Mouse (Mus musculus): ENCODE results near the gene Gm20388. TPM values are rescaled to one million over a fixed set of nuclear protein-coding genes. Genes with fewer than 3 reads are reported as not detected.

Gene Gm20388
- polyA plus RNA-seq, 1 experiment = 49.7 TPM

- TF ChIP-seq CTCF (conservative IDR thresholded peaks at IDR 0.05; ENCODE audit: insufficient read depth, insufficient read length, low read depth, low read length) (no peak), POLR2A (IDR thresholded peaks at IDR 0.05; ENCODE audit: low read depth, low read length) (no peak)
- 91% methylated on average over 9 of the region's 9 CpGs for WGBS
- no peak for DNase-seq
- Histone ChIP-seq H3K4me1 (ENCODE audit: control insufficient read depth, insufficient read depth, low read length) (no peaks in the 10 kb centered on the region), H3K4me3 (ENCODE audit: insufficient read depth, low read depth, low read length) (no peak overlapping the region), H3K27ac (ENCODE audit: insufficient read depth, low read depth, low read length) (no peak overlapping the region), H3K36me3 (ENCODE audit: control insufficient read depth, insufficient read depth, low read length) (no peaks in the 10 kb centered on the region), H3K27me3 (replicated peaks; ENCODE audit: control insufficient read depth, insufficient read depth, low read length) (no peaks in the 10 kb centered on the region)
Measured at GRCm38 (mm10) chr8:120463918-120464584, 553.4 kb downstream of the Gm20388 start.

GRCm38 (mm10) chr8:120464585-120464937 lies 553.9 kb downstream of the Gm20388 start:
- H3K27ac ChIP-seq (ENCODE audit: insufficient read depth, low read depth, low read length) = no peak overlapping the region
- H3K27me3 ChIP-seq (replicated peaks; ENCODE audit: control insufficient read depth, insufficient read depth, low read length) = no peaks in the 10 kb centered on the region
- no peaks in the 10 kb centered on the region for H3K4me1 ChIP-seq (ENCODE audit: control insufficient read depth, insufficient read depth, low read length)
- DNase-seq = no peak
- 85% methylated on average over 4 of the region's 4 CpGs for WGBS
- TF ChIP-seq CTCF (conservative IDR thresholded peaks at IDR 0.05; ENCODE audit: insufficient read depth, insufficient read length, low read depth, low read length) = no peak
- no peak for TF ChIP-seq POLR2A (IDR thresholded peaks at IDR 0.05; ENCODE audit: low read depth, low read length)
- H3K36me3 ChIP-seq (ENCODE audit: control insufficient read depth, insufficient read depth, low read length) = no peaks in the 10 kb centered on the region
- no peak overlapping the region for H3K4me3 ChIP-seq (ENCODE audit: insufficient read depth, low read depth, low read length)

GRCm38 (mm10) chr8:120465710-120466109 lies 555.1 kb downstream of the Gm20388 start:
- Histone ChIP-seq H3K4me3 (ENCODE audit: insufficient read depth, low read depth, low read length) (no peak overlapping the region), H3K36me3 (ENCODE audit: control insufficient read depth, insufficient read depth, low read length) (no peaks in the 10 kb centered on the region), H3K27ac (ENCODE audit: insufficient read depth, low read depth, low read length) (no peak overlapping the region), H3K4me1 (ENCODE audit: control insufficient read depth, insufficient read depth, low read length) (no peaks in the 10 kb centered on the region), H3K27me3 (replicated peaks; ENCODE audit: control insufficient read depth, insufficient read depth, low read length) (no peaks in the 10 kb centered on the region)
- DNase-seq = no peak
- no peak for TF ChIP-seq CTCF (conservative IDR thresholded peaks at IDR 0.05; ENCODE audit: insufficient read depth, insufficient read length, low read depth, low read length)
- TF ChIP-seq POLR2A (IDR thresholded peaks at IDR 0.05; ENCODE audit: low read depth, low read length) = no peak
- WGBS = 41% methylated on average over 8 of the region's 8 CpGs

DNA sequence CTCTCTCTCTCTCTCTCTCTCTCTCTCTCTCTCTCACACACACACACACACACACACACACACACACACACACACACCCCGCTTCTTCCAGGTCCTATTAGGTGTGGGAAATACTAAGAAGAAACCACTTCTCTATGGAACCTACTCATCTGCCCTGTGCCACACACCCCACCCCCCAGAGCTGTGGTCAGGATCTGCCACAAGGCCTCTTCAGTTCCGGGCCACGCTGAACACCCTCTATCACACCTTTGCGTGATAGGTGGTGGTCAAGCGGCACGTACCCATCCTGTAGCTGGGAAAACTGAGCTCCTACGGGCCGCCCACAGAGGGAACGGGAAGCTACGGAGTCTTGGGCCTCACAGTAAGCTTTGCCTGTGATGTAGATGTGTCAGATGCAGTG lies 555.6 kb downstream of the Gm20388 start:
- no peak for TF ChIP-seq CTCF (conservative IDR thresholded peaks at IDR 0.05; ENCODE audit: insufficient read depth, insufficient read length, low read depth, low read length)
- TF ChIP-seq POLR2A (IDR thresholded peaks at IDR 0.05; ENCODE audit: low read depth, low read length) = no peak
- no peak for DNase-seq
- no peaks in the 10 kb centered on the region for H3K27me3 ChIP-seq (replicated peaks; ENCODE audit: control insufficient read depth, insufficient read depth, low read length)
- no peak overlapping the region for H3K27ac ChIP-seq (ENCODE audit: insufficient read depth, low read depth, low read length)
- 93% methylated on average over 10 of the region's 10 CpGs for WGBS
- H3K4me3 ChIP-seq (ENCODE audit: insufficient read depth, low read depth, low read length) = no peak overlapping the region
- no peaks in the 10 kb centered on the region for H3K36me3 ChIP-seq (ENCODE audit: control insufficient read depth, insufficient read depth, low read length)
- no peaks in the 10 kb centered on the region for H3K4me1 ChIP-seq (ENCODE audit: control insufficient read depth, insufficient read depth, low read length)

- Histone ChIP-seq H3K27ac (ENCODE audit: insufficient read depth, low read depth, low read length) (no peak overlapping the region), H3K4me3 (ENCODE audit: insufficient read depth, low read depth, low read length) (no peak overlapping the region), H3K27me3 (replicated peaks; ENCODE audit: control insufficient read depth, insufficient read depth, low read length) (no peaks in the 10 kb centered on the region), H3K36me3 (ENCODE audit: control insufficient read depth, insufficient read depth, low read length) (no peaks in the 10 kb centered on the region), H3K4me1 (ENCODE audit: control insufficient read depth, insufficient read depth, low read length) (no peaks in the 10 kb centered on the region)
- 92% methylated on average over 7 of the region's 7 CpGs for WGBS
- TF ChIP-seq POLR2A (IDR thresholded peaks at IDR 0.05; ENCODE audit: low read depth, low read length) (no peak), CTCF (conservative IDR thresholded peaks at IDR 0.05; ENCODE audit: insufficient read depth, insufficient read length, low read depth, low read length) (no peak)
- no peak for DNase-seq
Measured at GRCm38 (mm10) chr8:120467598-120467997, 557.0 kb downstream of the Gm20388 start.

DNA sequence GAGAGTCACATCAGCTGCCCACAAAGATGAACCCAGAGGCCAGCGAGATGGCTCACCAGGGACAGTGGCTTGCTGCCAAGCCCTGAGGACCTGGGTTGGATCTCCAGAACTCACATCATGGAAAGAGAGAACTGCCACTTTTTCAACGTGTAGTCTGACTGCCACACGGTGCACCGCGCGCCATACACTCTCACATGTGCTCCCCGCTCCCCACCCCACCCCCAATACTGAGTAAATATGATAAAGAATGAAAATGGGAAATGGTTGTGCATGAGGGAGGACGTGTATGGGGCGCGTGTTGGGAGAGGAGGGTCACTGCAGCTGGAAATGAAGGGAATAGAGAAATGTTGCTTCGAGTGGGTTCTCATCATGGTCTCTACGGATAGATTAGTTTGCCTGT lies 559.5 kb downstream of the Gm20388 start:
- Histone ChIP-seq H3K4me3 (ENCODE audit: insufficient read depth, low read depth, low read length) (no peak overlapping the region), H3K36me3 (ENCODE audit: control insufficient read depth, insufficient read depth, low read length) (no peaks in the 10 kb centered on the region), H3K4me1 (ENCODE audit: control insufficient read depth, insufficient read depth, low read length) (no peaks in the 10 kb centered on the region), H3K27ac (ENCODE audit: insufficient read depth, low read depth, low read length) (no peak overlapping the region), H3K27me3 (replicated peaks; ENCODE audit: control insufficient read depth, insufficient read depth, low read length) (no peaks in the 10 kb centered on the region)
- WGBS = 92% methylated on average over 12 of the region's 12 CpGs
- DNase-seq = no peak
- no peak for TF ChIP-seq POLR2A (IDR thresholded peaks at IDR 0.05; ENCODE audit: low read depth, low read length)
- TF ChIP-seq CTCF (conservative IDR thresholded peaks at IDR 0.05; ENCODE audit: insufficient read depth, insufficient read length, low read depth, low read length) = no peak

GRCm38 (mm10) chr8:120471166-120471565 lies 560.5 kb downstream of the Gm20388 start:
- TF ChIP-seq CTCF (conservative IDR thresholded peaks at IDR 0.05; ENCODE audit: insufficient read depth, insufficient read length, low read depth, low read length) (peak; percentile 47), POLR2A (IDR thresholded peaks at IDR 0.05; ENCODE audit: low read depth, low read length) (no peak)
- DNase-seq = no peak

More at GRCm38 (mm10) chr8:120471166-120471565, 560.5 kb downstream of the Gm20388 start:
- 51% methylated on average over 7 of the region's 7 CpGs for WGBS
- H3K36me3 ChIP-seq (ENCODE audit: control insufficient read depth, insufficient read depth, low read length) = no peaks in the 10 kb centered on the region
- no peaks in the 10 kb centered on the region for H3K4me1 ChIP-seq (ENCODE audit: control insufficient read depth, insufficient read depth, low read length)
- no peak overlapping the region for H3K4me3 ChIP-seq (ENCODE audit: insufficient read depth, low read depth, low read length)
- no peaks in the 10 kb centered on the region for H3K27me3 ChIP-seq (replicated peaks; ENCODE audit: control insufficient read depth, insufficient read depth, low read length)
- H3K27ac ChIP-seq (ENCODE audit: insufficient read depth, low read depth, low read length) = no peak overlapping the region

All from kidney, adult 2 months (tissue).